Mouse (Mus musculus): ENCODE results near the gene Aup1. TPM values are rescaled to one million over a fixed set of nuclear protein-coding genes. Genes with fewer than 3 reads are reported as not detected.

Aup1 gene
- polyA plus RNA-seq, 1 experiment, result 44.3 TPM

DNA sequence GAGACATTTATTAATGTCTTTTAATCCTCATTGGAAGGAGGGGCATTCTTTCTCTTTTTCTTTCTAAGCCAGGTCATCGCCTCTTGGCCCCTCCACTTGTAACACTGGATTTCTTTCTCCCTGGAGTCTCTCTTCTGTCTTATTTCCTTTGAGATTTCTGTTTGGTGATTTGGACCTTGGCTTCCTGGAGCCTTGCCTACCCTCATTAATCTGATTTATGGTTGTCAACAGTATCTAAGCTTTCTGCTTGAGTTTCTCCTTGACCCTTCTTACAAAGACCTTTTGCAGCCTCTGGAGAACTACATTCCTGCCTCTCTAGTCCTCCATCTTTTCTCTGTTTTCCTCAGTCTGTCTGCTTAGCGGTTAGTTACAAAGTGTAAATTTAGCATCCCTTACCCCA lies 44.1 kb downstream of the Aup1 start:
- TF ChIP-seq CTCF (IDR thresholded peaks at IDR 0.05; ENCODE audit: low read depth, low read length) (no peak), POLR2A (IDR thresholded peaks at IDR 0.05; ENCODE audit: insufficient read depth, low read length) (no peak), EP300 (IDR thresholded peaks at IDR 0.05; ENCODE audit: insufficient read depth, low read depth, low read length) (no peak)
- Histone ChIP-seq H3K9ac (ENCODE audit: low read depth, poor library complexity, severe bottlenecking) (no peak overlapping the region), H3K27me3 (ENCODE audit: control insufficient read depth, insufficient read depth, low read length, poor library complexity, severe bottlenecking) (no peaks in the 10 kb centered on the region), H3K27ac (ENCODE audit: insufficient read depth, low read length) (no peak overlapping the region), H3K4me1 (ENCODE audit: control insufficient read depth, insufficient read depth, low read length) (no peaks in the 10 kb centered on the region), H3K9me3 (replicated peaks; ENCODE audit: control insufficient read depth, insufficient read depth, low read length, poor library complexity, severe bottlenecking) (no peaks in the 10 kb centered on the region), H3K36me3 (ENCODE audit: control insufficient read depth, insufficient read depth, low read length, poor library complexity, severe bottlenecking) (no peaks in the 10 kb centered on the region), H3K4me3 (ENCODE audit: low read depth, low read length) (no peak overlapping the region)

DNA sequence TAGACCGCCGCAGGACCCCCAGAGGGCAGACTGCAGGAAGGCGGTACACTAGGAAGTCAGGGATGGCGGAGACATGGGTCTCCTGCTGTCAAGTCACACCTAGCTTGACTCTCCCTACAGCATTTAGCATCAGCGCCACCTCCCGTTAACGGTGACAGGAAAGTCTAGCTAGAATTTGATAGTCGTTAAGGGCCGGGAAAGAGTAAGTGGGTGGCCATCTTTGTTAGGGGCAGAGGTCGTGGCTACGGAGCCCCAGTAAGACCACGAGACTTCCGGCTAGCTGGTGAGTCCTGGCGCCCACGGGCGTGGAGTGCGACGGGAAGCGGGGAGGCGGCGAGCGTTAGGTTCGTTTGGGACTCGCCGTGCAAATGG lies 47.0 kb downstream of the Aup1 start, which contains the start of the genes Ccdc142 and Gm42688:
Ccdc142 (plus strand) TSS at position 286 of the 372 bp plus-strand sequence.
Gm42688 (plus strand) TSS at position 302 of the 372 bp plus-strand sequence.
- no peaks in the 10 kb centered on the region for H3K27me3 ChIP-seq (ENCODE audit: control insufficient read depth, insufficient read depth, low read length, poor library complexity, severe bottlenecking)
- no peak for TF ChIP-seq POLR2A (IDR thresholded peaks at IDR 0.05; ENCODE audit: insufficient read depth, low read length)
- peak; percentile 46 for TF ChIP-seq CTCF (IDR thresholded peaks at IDR 0.05; ENCODE audit: low read depth, low read length)
- H3K36me3 ChIP-seq (ENCODE audit: control insufficient read depth, insufficient read depth, low read length, poor library complexity, severe bottlenecking), result no peaks in the 10 kb centered on the region
- peak within 1 kb of the TSS; percentile 42 for H3K9ac ChIP-seq (ENCODE audit: low read depth, poor library complexity, severe bottlenecking)
- H3K4me1 ChIP-seq (ENCODE audit: control insufficient read depth, insufficient read depth, low read length), result no peaks in the 10 kb centered on the region
- no peaks in the 10 kb centered on the region for H3K9me3 ChIP-seq (replicated peaks; ENCODE audit: control insufficient read depth, insufficient read depth, low read length, poor library complexity, severe bottlenecking)
- H3K27ac ChIP-seq (ENCODE audit: insufficient read depth, low read length), result no peak within 1 kb of the TSS
- peak within 1 kb of the TSS; percentile 87 for H3K4me3 ChIP-seq (ENCODE audit: low read depth, low read length)

- Histone ChIP-seq H3K9ac (ENCODE audit: low read depth, poor library complexity, severe bottlenecking) (peak overlapping the region; percentile 42), H3K36me3 (ENCODE audit: control insufficient read depth, insufficient read depth, low read length, poor library complexity, severe bottlenecking) (no peaks in the 10 kb centered on the region), H3K4me1 (ENCODE audit: control insufficient read depth, insufficient read depth, low read length) (no peaks in the 10 kb centered on the region), H3K27me3 (ENCODE audit: control insufficient read depth, insufficient read depth, low read length, poor library complexity, severe bottlenecking) (no peaks in the 10 kb centered on the region), H3K9me3 (replicated peaks; ENCODE audit: control insufficient read depth, insufficient read depth, low read length, poor library complexity, severe bottlenecking) (no peaks in the 10 kb centered on the region), H3K4me3 (ENCODE audit: low read depth, low read length) (peak overlapping the region; percentile 87), H3K27ac (ENCODE audit: insufficient read depth, low read length) (no peak overlapping the region)
- TF ChIP-seq CTCF (IDR thresholded peaks at IDR 0.05; ENCODE audit: low read depth, low read length) (peak; percentile 9), POLR2A (IDR thresholded peaks at IDR 0.05; ENCODE audit: insufficient read depth, low read length) (no peak)
These were observed 47.6 kb downstream of the Aup1 start for GRCm38 (mm10) chr6:83101688-83102556.

DNA sequence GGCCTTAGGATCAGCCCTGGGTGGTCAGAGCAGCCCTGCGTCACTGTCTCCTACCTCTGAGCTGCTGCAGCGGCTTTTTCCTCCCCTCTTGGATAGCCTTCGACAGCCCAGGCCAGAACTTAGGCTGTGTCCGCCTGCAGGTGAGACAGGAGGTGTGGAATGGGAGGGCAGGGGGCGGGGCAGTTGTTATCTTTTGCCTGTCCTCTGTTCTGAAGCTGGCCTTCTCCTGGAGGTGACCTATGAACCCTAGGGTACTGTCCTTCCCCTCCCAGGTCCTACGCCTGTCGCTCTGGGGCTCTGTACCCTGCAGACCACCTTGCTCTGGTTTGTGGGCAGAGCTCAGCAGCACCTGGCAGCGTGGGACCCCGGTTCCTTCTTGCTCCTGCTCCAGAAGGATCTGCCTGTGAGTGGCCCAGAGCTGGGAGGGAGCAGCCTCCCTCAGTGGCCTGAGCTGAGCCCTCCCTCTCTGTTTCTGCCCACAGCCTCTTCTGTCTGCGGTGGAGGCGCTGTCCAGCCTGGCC lies 48.9 kb downstream of the Aup1 start:
- Histone ChIP-seq H3K9me3 (replicated peaks; ENCODE audit: control insufficient read depth, insufficient read depth, low read length, poor library complexity, severe bottlenecking) (no peaks in the 10 kb centered on the region), H3K27me3 (ENCODE audit: control insufficient read depth, insufficient read depth, low read length, poor library complexity, severe bottlenecking) (no peaks in the 10 kb centered on the region), H3K36me3 (ENCODE audit: control insufficient read depth, insufficient read depth, low read length, poor library complexity, severe bottlenecking) (no peaks in the 10 kb centered on the region), H3K4me3 (ENCODE audit: low read depth, low read length) (no peak overlapping the region), H3K4me1 (ENCODE audit: control insufficient read depth, insufficient read depth, low read length) (no peaks in the 10 kb centered on the region), H3K9ac (ENCODE audit: low read depth, poor library complexity, severe bottlenecking) (no peak overlapping the region), H3K27ac (ENCODE audit: insufficient read depth, low read length) (no peak overlapping the region)
- TF ChIP-seq EP300 (IDR thresholded peaks at IDR 0.05; ENCODE audit: insufficient read depth, low read depth, low read length) (no peak), CTCF (IDR thresholded peaks at IDR 0.05; ENCODE audit: low read depth, low read length) (no peak), POLR2A (IDR thresholded peaks at IDR 0.05; ENCODE audit: insufficient read depth, low read length) (no peak)

- TF ChIP-seq CTCF (IDR thresholded peaks at IDR 0.05; ENCODE audit: low read depth, low read length) (no peak), EP300 (IDR thresholded peaks at IDR 0.05; ENCODE audit: insufficient read depth, low read depth, low read length) (no peak), POLR2A (IDR thresholded peaks at IDR 0.05; ENCODE audit: insufficient read depth, low read length) (no peak)
- H3K9ac ChIP-seq (ENCODE audit: low read depth, poor library complexity, severe bottlenecking), result no peak overlapping the region
- no peaks in the 10 kb centered on the region for H3K4me1 ChIP-seq (ENCODE audit: control insufficient read depth, insufficient read depth, low read length)
- no peaks in the 10 kb centered on the region for H3K36me3 ChIP-seq (ENCODE audit: control insufficient read depth, insufficient read depth, low read length, poor library complexity, severe bottlenecking)
- no peak overlapping the region for H3K4me3 ChIP-seq (ENCODE audit: low read depth, low read length)
- H3K27ac ChIP-seq (ENCODE audit: insufficient read depth, low read length), result no peak overlapping the region
- no peaks in the 10 kb centered on the region for H3K27me3 ChIP-seq (ENCODE audit: control insufficient read depth, insufficient read depth, low read length, poor library complexity, severe bottlenecking)
- H3K9me3 ChIP-seq (replicated peaks; ENCODE audit: control insufficient read depth, insufficient read depth, low read length, poor library complexity, severe bottlenecking), result no peaks in the 10 kb centered on the region
These were observed 49.8 kb downstream of the Aup1 start for GRCm38 (mm10) chr6:83104158-83104557.

Other genes with a start within 250 kb of the Aup1 start
- 1.2 and 1.9 TPM in 2 replicates for gene Sema4f, start 114.8 kb upstream of the Aup1 start, polyA plus RNA-seq (2011; ENCODE audit: insufficient read depth, insufficient read length, low read depth, missing spikeins)
- gene M1ap, start 107.6 kb upstream of the Aup1 start, polyA plus RNA-seq (2011; ENCODE audit: insufficient read depth, insufficient read length, low read depth, missing spikeins), result 2.2 and 2.3 TPM in 2 replicates
- 4.7 and 4.8 TPM in 2 replicates for gene Dok1, start 21.1 kb upstream of the Aup1 start, polyA plus RNA-seq (2011; ENCODE audit: insufficient read depth, insufficient read length, low read depth, missing spikeins)
- 2.2 and 3.1 TPM in 2 replicates for gene Loxl3, start 20.3 kb upstream of the Aup1 start, polyA plus RNA-seq (2011; ENCODE audit: insufficient read depth, insufficient read length, low read depth, missing spikeins)
- 36.8 and 37.4 TPM in 2 replicates for gene Htra2, start 752 bp downstream of the Aup1 start, polyA plus RNA-seq (2011; ENCODE audit: insufficient read depth, insufficient read length, low read depth, missing spikeins)
- gene Dqx1, start 3.3 kb downstream of the Aup1 start, polyA plus RNA-seq (2011; ENCODE audit: insufficient read depth, insufficient read length, low read depth, missing spikeins), result 2.9 and 3.7 TPM in 2 replicates
- gene Tlx2, start 15.8 kb downstream of the Aup1 start, polyA plus RNA-seq (2011; ENCODE audit: insufficient read depth, insufficient read length, low read depth, missing spikeins), result not detected in 2 replicates
- 14.7 and 21.3 TPM in 2 replicates for gene Pcgf1, start 23.3 kb downstream of the Aup1 start, polyA plus RNA-seq (2011; ENCODE audit: insufficient read depth, insufficient read length, low read depth, missing spikeins)
- gene Lbx2, start 31.8 kb downstream of the Aup1 start, polyA plus RNA-seq (2011; ENCODE audit: insufficient read depth, insufficient read length, low read depth, missing spikeins), result not detected in 2 replicates
- not detected in 2 replicates for gene Ccdc142, start 47.1 kb downstream of the Aup1 start, polyA plus RNA-seq (2011; ENCODE audit: insufficient read depth, insufficient read length, low read depth, missing spikeins)
- gene Gm42688, start 47.1 kb downstream of the Aup1 start, polyA plus RNA-seq (2011; ENCODE audit: insufficient read depth, insufficient read length, low read depth, missing spikeins), result 0.45 and 1.2 TPM in 2 replicates
- 29.5 and 36.4 TPM in 2 replicates for gene Mrpl53, start 54.5 kb downstream of the Aup1 start, polyA plus RNA-seq (2011; ENCODE audit: insufficient read depth, insufficient read length, low read depth, missing spikeins)
- 23.3 and 25.4 TPM in 2 replicates for gene Mogs, start 61.0 kb downstream of the Aup1 start, polyA plus RNA-seq (2011; ENCODE audit: insufficient read depth, insufficient read length, low read depth, missing spikeins)
- gene Wbp1, start 67.0 kb downstream of the Aup1 start, polyA plus RNA-seq (2011; ENCODE audit: insufficient read depth, insufficient read length, low read depth, missing spikeins), result 26.7 and 32.4 TPM in 2 replicates
- 9.0 and 11.6 TPM in 2 replicates for gene Ino80b, start 70.9 kb downstream of the Aup1 start, polyA plus RNA-seq (2011; ENCODE audit: insufficient read depth, insufficient read length, low read depth, missing spikeins)
- 10.4 and 10.5 TPM in 2 replicates for gene Rtkn, start 80.9 kb downstream of the Aup1 start, polyA plus RNA-seq (2011; ENCODE audit: insufficient read depth, insufficient read length, low read depth, missing spikeins)
- gene Wdr54, start 101.9 kb downstream of the Aup1 start, polyA plus RNA-seq (2011; ENCODE audit: insufficient read depth, insufficient read length, low read depth, missing spikeins), result 7.3 and 7.9 TPM in 2 replicates
- gene 1700003E16Rik, start 101.9 kb downstream of the Aup1 start, polyA plus RNA-seq (2011; ENCODE audit: insufficient read depth, insufficient read length, low read depth, missing spikeins), result not detected in 2 replicates
- 41.5 and 52.4 TPM in 2 replicates for gene Dctn1, start 111.4 kb downstream of the Aup1 start, polyA plus RNA-seq (2011; ENCODE audit: insufficient read depth, insufficient read length, low read depth, missing spikeins)
- 2.1 and 3.8 TPM in 2 replicates for gene Slc4a5, start 165.3 kb downstream of the Aup1 start, polyA plus RNA-seq (2011; ENCODE audit: insufficient read depth, insufficient read length, low read depth, missing spikeins)